Mouse (Mus musculus) hindbrain, embryonic 15.5 days (tissue): ENCODE results near the gene Lgals3. TPM values are rescaled to one million over a fixed set of nuclear protein-coding genes. Genes with fewer than 3 reads are reported as not detected.
"Not testable (repeated sequence)": the region's sequence is repeated elsewhere in the genome, so short reads cannot be mapped to it uniquely, and the experiment has no call there.

Source experiments
- ATAC-seq: fragments of 200-750 bp; cut with Nextera tagmentation; 2 replicates; pipeline ENCODE4 v1.8.0; 2017; ENCODE audit warnings: low read depth, moderate number of reproducible peaks, moderate TSS enrichment; ENCODE audit not compliant: low FRiP score
- H3K27ac ChIP-seq: fragments of 300-500 bp; sonication (generic); replicated peaks from 2 replicates; pipeline ENCODE4 v1.5.1; 2015; ENCODE audit warnings: mild to moderate bottlenecking, inconsistent platforms
- H3K27me3 ChIP-seq: fragments of 300-500 bp; sonication (generic); 2 replicates; pipeline ENCODE4 v1.6.1; 2015; ENCODE audit warnings: control low read depth, inconsistent platforms
- H3K36me3 ChIP-seq: fragments of 300-500 bp; sonication (generic); 2 replicates; pipeline ENCODE4 v1.6.1; 2015; ENCODE audit warnings: control low read depth, inconsistent platforms
- H3K4me1 ChIP-seq: fragments of 300-500 bp; sonication (generic); replicated peaks from 2 replicates; pipeline ENCODE4 v1.6.1; 2015; ENCODE audit warnings: control low read depth, inconsistent platforms
- H3K4me2 ChIP-seq: fragments of 300-500 bp; sonication (generic); 2 replicates; pipeline ENCODE4 v1.6.1; 2015; ENCODE audit warnings: moderate library complexity, mild to moderate bottlenecking, inconsistent platforms
- H3K4me3 ChIP-seq: fragments of 300-500 bp; sonication (generic); 2 replicates; pipeline ENCODE4 v1.5.1; 2015; ENCODE audit warnings: mild to moderate bottlenecking, inconsistent platforms
- H3K9ac ChIP-seq: fragments of 300-500 bp; sonication (generic); 2 replicates; pipeline ENCODE4 v1.6.1; 2015; ENCODE audit warnings: inconsistent platforms
- H3K9me3 ChIP-seq: fragments of 300-500 bp; sonication (generic); 2 replicates; pipeline ENCODE4 v1.6.1; 2016; ENCODE audit warnings: control low read depth, inconsistent platforms
- WGBS: fragments of 180-500 bp; shearing (Covaris S2); methylation state at CpG from one replicate; pipeline ENCODE4 v1.1.7; 2015; 5-methylcytosine and 5-hydroxymethylcytosine counted together
- polyA plus RNA-seq: library from polyadenylated mRNA; unstranded; fragments of >200 nt; fragmentation: Nextera tagmentation; extraction: Ambion mirVana; gene quantifications from 2 replicates; pipeline ENCODE4 v1.2.1, GENCODE M21; 2015

Lgals3 gene
- polyA plus RNA-seq: 2.9 and 7.0 TPM in 2 replicates

DNA sequence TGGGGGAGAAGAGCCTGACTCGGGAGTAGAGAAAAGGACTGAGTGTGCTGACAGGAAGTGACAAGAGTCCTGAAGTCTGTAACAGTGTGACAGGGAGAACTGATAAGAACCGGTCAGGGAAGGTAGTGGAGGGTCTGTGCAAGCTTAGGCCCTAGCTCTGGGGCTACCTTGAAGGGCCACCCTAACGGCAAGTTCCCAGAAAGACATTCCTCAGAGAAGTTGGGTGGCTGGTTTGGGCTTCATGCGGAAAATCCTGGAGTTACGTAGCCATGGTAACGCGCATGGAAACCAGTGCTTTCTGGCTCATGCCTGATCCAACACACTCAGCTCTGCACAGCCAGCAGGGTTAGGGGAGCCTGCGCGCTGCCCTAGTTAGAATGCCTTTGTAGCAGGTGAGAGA is at the start of gene Lgals3:
Gene Lgals3 (plus strand): TSS at position 291 of the 400 bp plus-strand sequence.
- H3K9me3 ChIP-seq: no peaks in the 10 kb centered on the region
- H3K36me3 ChIP-seq: no peaks in the 10 kb centered on the region
- H3K27me3 ChIP-seq: no peaks in the 10 kb centered on the region
- peak within 1 kb of the TSS; percentile 73 for H3K27ac ChIP-seq
- no peak within 1 kb of the TSS for H3K9ac ChIP-seq
- H3K4me1 ChIP-seq: peaks cover 19% of the 10 kb centered on the region
- WGBS: 33% methylated on average over 9 of the region's 9 CpGs
- no peak within 1 kb of the TSS for H3K4me3 ChIP-seq
- peak; percentile 91 for ATAC-seq
- H3K4me2 ChIP-seq: peak within 1 kb of the TSS; percentile 36

DNA sequence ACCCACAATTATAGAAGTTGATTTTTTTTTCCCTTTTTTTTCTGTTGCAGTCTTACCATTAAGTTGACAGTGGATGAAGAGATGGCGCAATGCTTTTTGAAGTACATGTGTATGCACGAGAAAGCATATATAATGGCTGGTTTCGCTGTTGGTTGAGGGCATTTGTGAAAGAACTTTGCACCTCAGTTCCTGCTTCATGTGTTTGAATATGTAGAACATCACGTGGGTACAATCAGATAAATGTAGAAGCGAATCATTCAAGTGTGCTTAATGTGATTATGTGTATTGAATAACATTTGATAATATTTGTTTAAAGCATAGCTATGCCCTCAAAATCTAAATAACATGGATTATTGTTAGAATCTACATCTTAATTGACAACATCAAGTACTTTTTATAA is 48.2 kb upstream of the Lgals3 start:
- WGBS: 95% methylated on average over 5 of the region's 5 CpGs
- no peaks in the 10 kb centered on the region for H3K9me3 ChIP-seq

GRCm38 (mm10) chr14:47321581-47321980 is 46.0 kb upstream of the Lgals3 start:
- H3K9ac ChIP-seq, ATAC-seq, H3K27ac ChIP-seq, H3K4me1 ChIP-seq, H3K9me3 ChIP-seq, H3K4me2 ChIP-seq, H3K27me3 ChIP-seq, H3K4me3 ChIP-seq: not testable (repeated sequence)
- 95% methylated on average over 7 of the region's 8 CpGs for WGBS
- H3K36me3 ChIP-seq: peaks cover 11% of the 10 kb centered on the region; the same call in 1 of the 2 replicates

More for the DNA sequence above, 48.2 kb upstream of the Lgals3 start:
- ATAC-seq: no peak
- Histone ChIP-seq H3K4me3 (no peak overlapping the region), H3K4me2 (no peak overlapping the region), H3K9ac (no peak overlapping the region), H3K27ac (no peak overlapping the region), H3K27me3 (no peaks in the 10 kb centered on the region), H3K36me3 (peaks cover 11% of the 10 kb centered on the region; the same call in 1 of the 2 replicates), H3K4me1 (no peaks in the 10 kb centered on the region)

GRCm38 (mm10) chr14:47325965-47326761 is 41.4 kb upstream of the Lgals3 start:
- WGBS: 83% methylated on average over 9 of the region's 9 CpGs
- Histone ChIP-seq H3K27ac (no peak overlapping the region), H3K36me3 (0 out of 2 replicates have a peak, but pooled peaks cover 4% of the 10 kb centered on the region)

DNA sequence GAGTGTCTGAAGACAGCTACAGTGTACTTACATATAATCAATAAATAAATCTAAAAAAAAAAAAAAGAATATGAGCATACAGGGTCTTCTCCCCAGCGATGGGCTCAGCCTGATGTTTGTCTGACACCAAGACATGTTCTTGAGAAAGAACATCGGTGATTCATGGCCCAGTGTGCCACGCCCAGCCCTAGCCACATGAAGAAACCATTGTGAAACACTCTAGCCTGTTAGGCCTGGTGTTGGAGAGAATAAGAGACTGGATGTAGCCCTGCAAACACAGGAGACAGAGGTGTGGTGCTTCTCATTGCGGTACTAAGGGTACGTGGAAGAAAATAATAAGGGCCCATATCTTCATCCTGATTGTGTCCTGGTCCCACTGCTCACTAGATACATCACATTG is 40.2 kb upstream of the Lgals3 start:
- Histone ChIP-seq H3K4me3 (no peak overlapping the region), H3K36me3 (0 out of 2 replicates have a peak, but pooled peaks cover 4% of the 10 kb centered on the region), H3K27ac (no peak overlapping the region), H3K27me3 (no peaks in the 10 kb centered on the region), H3K4me1 (no peaks in the 10 kb centered on the region), H3K9me3 (no peaks in the 10 kb centered on the region), H3K9ac (no peak overlapping the region), H3K4me2 (no peak overlapping the region)
- 91% methylated on average over 5 of the region's 5 CpGs for WGBS
- ATAC-seq: no peak

More at GRCm38 (mm10) chr14:47325965-47326761, 41.4 kb upstream of the Lgals3 start:
- Histone ChIP-seq H3K9me3 (no peaks in the 10 kb centered on the region), H3K4me1 (no peaks in the 10 kb centered on the region), H3K9ac (no peak overlapping the region), H3K4me2 (no peak overlapping the region), H3K27me3 (no peaks in the 10 kb centered on the region), H3K4me3 (no peak overlapping the region)
- no peak for ATAC-seq

GRCm38 (mm10) chr14:47331920-47332319 is 35.6 kb upstream of the Lgals3 start:
- no peak overlapping the region for H3K4me2 ChIP-seq
- ATAC-seq: no peak
- H3K27me3 ChIP-seq: no peaks in the 10 kb centered on the region
- 70% methylated on average over 5 of the region's 5 CpGs for WGBS
- no peaks in the 10 kb centered on the region for H3K36me3 ChIP-seq
- no peak overlapping the region for H3K9ac ChIP-seq
- H3K27ac ChIP-seq: no peak overlapping the region
- no peaks in the 10 kb centered on the region for H3K9me3 ChIP-seq
- H3K4me3 ChIP-seq: no peak overlapping the region
- H3K4me1 ChIP-seq: no peaks in the 10 kb centered on the region

DNA sequence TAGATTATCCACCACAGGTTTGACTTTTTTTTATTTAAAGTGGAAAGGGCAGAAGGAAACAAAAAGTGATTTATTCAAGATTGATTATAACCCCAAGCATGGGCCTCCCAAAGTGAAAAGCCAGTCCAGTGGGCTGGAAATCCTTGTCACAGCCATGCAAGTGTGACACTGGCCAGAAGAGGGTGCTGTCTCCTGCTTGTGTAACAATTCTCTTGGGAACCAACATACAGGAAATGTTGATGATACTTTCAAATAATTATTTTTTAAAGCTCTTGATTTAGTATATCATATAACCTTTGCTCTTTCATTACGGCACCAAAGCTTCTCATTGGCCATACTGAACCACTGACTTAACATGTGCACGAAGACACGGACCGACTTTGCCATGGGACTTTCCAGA is 32.7 kb upstream of the Lgals3 start:
- Histone ChIP-seq H3K36me3 (no peaks in the 10 kb centered on the region), H3K4me1 (no peaks in the 10 kb centered on the region), H3K4me3 (no peak overlapping the region), H3K9ac (no peak overlapping the region), H3K27me3 (no peaks in the 10 kb centered on the region), H3K27ac (no peak overlapping the region), H3K9me3 (no peaks in the 10 kb centered on the region), H3K4me2 (no peak overlapping the region)
- no peak for ATAC-seq
- WGBS: 84% methylated on average over 4 of the region's 4 CpGs

DNA sequence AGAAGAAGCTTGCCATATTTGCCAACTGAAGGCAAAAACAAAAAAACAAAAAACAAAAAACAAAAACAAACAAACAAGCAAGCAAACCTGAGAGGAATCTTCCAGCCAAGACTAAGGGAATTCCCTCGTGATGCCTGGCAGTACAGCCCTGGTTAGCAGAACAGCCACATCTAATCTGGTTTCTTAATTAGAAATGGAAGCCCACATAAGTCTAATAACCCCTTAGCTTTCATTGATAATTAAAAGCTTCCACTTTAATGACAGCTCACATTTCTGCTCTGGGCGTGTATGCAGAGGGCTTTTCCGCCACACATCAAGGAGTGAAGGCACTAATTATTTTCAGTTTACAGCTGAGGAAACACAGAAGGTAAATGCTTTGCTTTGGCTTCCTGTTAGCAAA is 32.3 kb upstream of the Lgals3 start:
- Histone ChIP-seq H3K4me3 (no peak overlapping the region), H3K27me3 (no peaks in the 10 kb centered on the region), H3K36me3 (no peaks in the 10 kb centered on the region), H3K4me1 (no peaks in the 10 kb centered on the region), H3K27ac (no peak overlapping the region), H3K9ac (no peak overlapping the region), H3K9me3 (no peaks in the 10 kb centered on the region), H3K4me2 (no peak overlapping the region)
- peak; percentile 61; the same call in 1 of the 2 replicates for ATAC-seq
- WGBS: 64% methylated on average over 3 of the region's 3 CpGs

DNA sequence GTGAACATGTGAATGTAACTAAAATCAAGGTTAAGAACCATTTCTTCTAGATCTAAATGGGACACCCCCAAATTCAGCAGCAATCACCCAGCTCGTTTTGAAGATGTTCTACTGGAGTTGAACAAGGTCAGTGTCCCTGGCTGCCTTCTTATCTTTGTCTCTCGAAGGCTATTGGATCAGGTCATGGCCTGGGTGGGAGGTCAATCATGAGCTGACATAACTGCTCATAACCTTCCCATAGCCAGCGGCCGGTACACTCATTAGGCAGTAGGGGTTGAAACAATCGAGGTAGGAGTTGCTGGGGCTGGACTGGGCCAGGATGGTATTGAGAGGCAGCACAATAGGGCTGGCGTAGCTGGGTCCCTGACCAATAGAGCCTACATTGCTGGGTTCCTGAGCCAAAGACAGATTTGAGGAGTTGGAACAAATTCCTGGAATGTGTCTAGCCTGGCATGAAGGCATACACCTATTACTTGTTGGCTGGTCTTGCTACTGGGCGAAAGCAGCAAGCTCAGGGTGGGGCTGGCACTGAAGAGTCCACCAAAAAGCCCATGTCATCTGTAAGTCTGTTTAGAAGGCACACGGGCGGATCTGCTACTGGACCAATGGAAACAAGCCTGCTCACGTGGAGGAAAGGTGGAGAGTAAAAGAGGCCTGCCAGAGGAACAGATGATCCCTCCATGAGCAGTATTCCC is 27.2 kb upstream of the Lgals3 start:
- Histone ChIP-seq H3K4me1 (no peaks in the 10 kb centered on the region), H3K4me3 (no peak overlapping the region), H3K36me3 (no peaks in the 10 kb centered on the region), H3K27ac (no peak overlapping the region), H3K9ac (no peak overlapping the region), H3K4me2 (no peak overlapping the region), H3K9me3 (no peaks in the 10 kb centered on the region), H3K27me3 (no peaks in the 10 kb centered on the region)
- WGBS: 83% methylated on average over 10 of the region's 10 CpGs
- no peak for ATAC-seq

DNA sequence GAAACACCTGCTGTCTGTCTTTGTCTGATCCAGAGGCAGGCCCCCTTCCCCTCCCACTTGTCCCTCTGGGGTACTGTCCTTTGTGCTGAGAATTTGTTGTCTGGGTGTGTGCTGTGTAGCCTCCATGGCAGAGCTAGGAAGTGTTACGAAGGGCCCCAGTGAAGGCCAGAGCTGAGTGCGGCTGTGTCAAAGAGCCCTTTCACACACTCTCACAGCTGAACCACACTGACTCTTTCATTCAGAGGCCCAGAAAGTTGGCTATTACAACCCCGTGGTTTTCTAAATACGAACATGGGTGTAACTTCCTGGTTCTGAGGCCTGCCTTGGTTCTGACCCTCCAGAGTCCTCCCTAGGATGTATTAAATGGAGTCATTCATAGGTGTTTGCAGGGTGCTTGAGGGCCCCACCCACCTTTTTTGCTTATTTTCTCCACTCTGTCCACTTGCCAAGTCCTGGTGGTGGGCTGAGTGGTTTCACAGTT is 25.7 kb upstream of the Lgals3 start:
- Histone ChIP-seq H3K4me2 (no peak overlapping the region), H3K27ac (no peak overlapping the region), H3K36me3 (no peaks in the 10 kb centered on the region), H3K4me3 (no peak overlapping the region), H3K4me1 (no peaks in the 10 kb centered on the region), H3K27me3 (no peaks in the 10 kb centered on the region), H3K9me3 (no peaks in the 10 kb centered on the region), H3K9ac (no peak overlapping the region)
- WGBS: 52% methylated on average over 4 of the region's 4 CpGs
- ATAC-seq: peak; percentile 72; the same call in 1 of the 2 replicates

GRCm38 (mm10) chr14:47346715-47347114 is 20.8 kb upstream of the Lgals3 start:
- Histone ChIP-seq H3K4me1 (no peaks in the 10 kb centered on the region), H3K4me2 (no peak overlapping the region), H3K4me3 (no peak overlapping the region), H3K27ac (no peak overlapping the region), H3K9ac (no peak overlapping the region), H3K9me3 (no peaks in the 10 kb centered on the region), H3K27me3 (no peaks in the 10 kb centered on the region), H3K36me3 (no peaks in the 10 kb centered on the region)
- WGBS: 100% methylated on average over 1 of the region's 1 CpGs
- ATAC-seq: no peak

- Histone ChIP-seq H3K4me1 (no peaks in the 10 kb centered on the region), H3K9ac (no peak overlapping the region), H3K9me3 (no peaks in the 10 kb centered on the region), H3K36me3 (no peaks in the 10 kb centered on the region), H3K4me2 (no peak overlapping the region), H3K4me3 (no peak overlapping the region), H3K27me3 (no peaks in the 10 kb centered on the region), H3K27ac (no peak overlapping the region)
- 62% methylated on average over 2 of the region's 2 CpGs for WGBS
- ATAC-seq: no peak
Measured at GRCm38 (mm10) chr14:47350974-47351373, 16.6 kb upstream of the Lgals3 start.
